Mouse (Mus musculus) ES-Bruce4 (cell line): ENCODE measurements around the gene AK157302.

ENCODE experiments used
- CTCF ChIP-seq: IDR thresholded peaks from one replicate; pipeline ENCODE4 v1.8.1; 2011; ENCODE audit warnings: low read depth, low read length
- EP300 ChIP-seq: IDR thresholded peaks from 2 replicates; pipeline ENCODE4 v1.6.1; 2011; ENCODE audit warnings: low read depth, low read length; ENCODE audit not compliant: insufficient read depth
- POLR2A ChIP-seq: IDR thresholded peaks from one replicate; pipeline ENCODE4 v1.8.1; 2011; ENCODE audit warnings: low read length; ENCODE audit not compliant: insufficient read depth

GRCm38 (mm10) chr13:21506221-21506649, 11.2 kb downstream of the AK157302 start:
- no peak for TF ChIP-seq CTCF
- no peak for TF ChIP-seq POLR2A
- TF ChIP-seq EP300, result no peak
